Mouse (Mus musculus) C2C12 (cell line): ENCODE results near the gene Ddx24. TPM values are rescaled to one million over a fixed set of nuclear protein-coding genes. Genes with fewer than 3 reads are reported as not detected.

ENCODE experiments used
- H3K27me3 ChIP-seq: one replicate; pipeline ENCODE4 v1.6.1; 2011; ENCODE audit not compliant: control insufficient read depth, insufficient read depth, insufficient read length
- H3K36me3 ChIP-seq: one replicate; pipeline ENCODE4 v1.6.1; 2011; ENCODE audit not compliant: control insufficient read depth, insufficient read depth
- H3K4me3 ChIP-seq: one replicate; pipeline ENCODE4 v1.5.1; 2011; ENCODE audit warnings: mild to moderate bottlenecking, control low read depth; ENCODE audit not compliant: poor library complexity, insufficient read depth, severe bottlenecking
- H3K79me2 ChIP-seq: one replicate; pipeline ENCODE4 v1.6.1; 2011; ENCODE audit not compliant: control insufficient read depth, insufficient read depth
- H3K79me3 ChIP-seq: one replicate; pipeline ENCODE4 v1.6.1; 2011; ENCODE audit warnings: low read depth, control low read depth
- H3ac ChIP-seq: one replicate; pipeline ENCODE3; 2011; ENCODE audit warnings: low read depth; ENCODE audit not compliant: control insufficient read depth, insufficient read length
- CEBPB ChIP-seq: IDR thresholded peaks from one replicate; pipeline ENCODE4 v1.6.1; 2011; ENCODE audit warnings: low read depth, mild to moderate bottlenecking, control low read depth, moderate library complexity
- CTCF ChIP-seq: IDR thresholded peaks from one replicate; pipeline ENCODE4 v1.5.1; 2011; ENCODE audit not compliant: control insufficient read depth, insufficient read depth, insufficient read length
- FOSL1 ChIP-seq: IDR thresholded peaks from one replicate; pipeline ENCODE4 v1.8.0; 2011; ENCODE audit warnings: mild to moderate bottlenecking, low read length; ENCODE audit not compliant: poor library complexity, insufficient read depth, severe bottlenecking
- MAX ChIP-seq: IDR thresholded peaks from one replicate; pipeline ENCODE4 v1.6.1; 2011; ENCODE audit warnings: mild to moderate bottlenecking, control low read depth
- MYOD1 ChIP-seq: IDR thresholded peaks from one replicate; pipeline ENCODE4 v1.6.1; 2011; ENCODE audit warnings: low read depth; ENCODE audit not compliant: control insufficient read depth, insufficient read length
- MYOG ChIP-seq: IDR thresholded peaks from one replicate; pipeline ENCODE4 v1.6.1; 2011; ENCODE audit not compliant: control insufficient read depth, insufficient read length; ENCODE audit errors: extremely low read depth
- USF1 ChIP-seq: IDR thresholded peaks from one replicate; pipeline ENCODE4 v1.6.1; 2011; ENCODE audit warnings: low read depth, mild to moderate bottlenecking, control low read depth, moderate library complexity
- polyA plus RNA-seq: library from polyadenylated mRNA; unstranded; fragments of >200 nt; fragmentation: generic; extraction: Trizol; gene quantifications from one replicate; pipeline ENCODE4 v1.2.1, GENCODE M21; 2012; ENCODE audit warnings: missing spikeins

Gene Ddx24
- polyA plus RNA-seq, 1 experiment: 68.6 TPM

GRCm38 (mm10) chr12:103443524-103443923, 17.9 kb upstream of the Ddx24 start, which contains the start of gene Ifi27l2a:
Ifi27l2a (minus strand) TSS chr12:103443680.
- H3ac ChIP-seq: no peak within 1 kb of the TSS
- peaks cover 4% of the 10 kb centered on the region for H3K27me3 ChIP-seq
- no peaks in the 10 kb centered on the region for H3K36me3 ChIP-seq
- H3K79me2 ChIP-seq: no peaks in the 10 kb centered on the region
- TF ChIP-seq FOSL1 (no peak), CEBPB (no peak), MYOD1 (no peak), MYOG (no peak), MAX (no peak), USF1 (no peak), CTCF (no peak)
- H3K79me3 ChIP-seq: no peaks in the 10 kb centered on the region
- H3K4me3 ChIP-seq: no peak within 1 kb of the TSS

- TF ChIP-seq MYOD1 (no peak), CEBPB (no peak), USF1 (no peak), CTCF (no peak), MYOG (no peak), FOSL1 (no peak), MAX (no peak)
- Histone ChIP-seq H3K36me3 (no peaks in the 10 kb centered on the region), H3ac (no peak overlapping the region), H3K4me3 (no peak overlapping the region), H3K79me2 (no peaks in the 10 kb centered on the region), H3K79me3 (no peaks in the 10 kb centered on the region), H3K27me3 (no peaks in the 10 kb centered on the region)
Observed at GRCm38 (mm10) chr12:103437601-103438000, 12.0 kb upstream of the Ddx24 start.

GRCm38 (mm10) chr12:103434861-103435260, 9.2 kb upstream of the Ddx24 start:
- Histone ChIP-seq H3K36me3 (no peaks in the 10 kb centered on the region), H3K4me3 (peak overlapping the region; percentile 29), H3K27me3 (no peaks in the 10 kb centered on the region), H3K79me3 (no peaks in the 10 kb centered on the region), H3K79me2 (no peaks in the 10 kb centered on the region), H3ac (no peak overlapping the region)
- no peak for TF ChIP-seq MYOD1
- TF ChIP-seq MAX: no peak
- TF ChIP-seq FOSL1: no peak
- no peak for TF ChIP-seq MYOG
- no peak for TF ChIP-seq CTCF
- TF ChIP-seq CEBPB: no peak
- TF ChIP-seq USF1: no peak

GRCm38 (mm10) chr12:103433986-103434731, 8.5 kb upstream of the Ddx24 start, which contains the start of gene Ifi27:
Ifi27 (plus strand) TSS chr12:103434211.
- Histone ChIP-seq H3K79me3 (no peaks in the 10 kb centered on the region), H3K79me2 (no peaks in the 10 kb centered on the region), H3K4me3 (peak within 1 kb of the TSS; percentile 29), H3ac (no peak within 1 kb of the TSS), H3K27me3 (no peaks in the 10 kb centered on the region), H3K36me3 (no peaks in the 10 kb centered on the region)
- TF ChIP-seq USF1 (peak; percentile 97), MAX (no peak)

GRCm38 (mm10) chr12:103433430-103433829, 7.8 kb upstream of the Ddx24 start:
- Histone ChIP-seq H3K36me3 (no peaks in the 10 kb centered on the region), H3K27me3 (no peaks in the 10 kb centered on the region), H3K4me3 (no peak overlapping the region), H3K79me3 (no peaks in the 10 kb centered on the region), H3ac (no peak overlapping the region), H3K79me2 (no peaks in the 10 kb centered on the region)
- TF ChIP-seq MAX: no peak
- TF ChIP-seq CEBPB: no peak
- TF ChIP-seq USF1: no peak
- no peak for TF ChIP-seq MYOG
- no peak for TF ChIP-seq MYOD1
- no peak for TF ChIP-seq FOSL1
- no peak for TF ChIP-seq CTCF

- Histone ChIP-seq H3ac (no peak overlapping the region), H3K79me2 (peaks cover 40% of the 10 kb centered on the region), H3K36me3 (peaks cover 27% of the 10 kb centered on the region), H3K27me3 (no peaks in the 10 kb centered on the region), H3K79me3 (peaks cover 38% of the 10 kb centered on the region), H3K4me3 (no peak overlapping the region)
- TF ChIP-seq USF1: no peak
- no peak for TF ChIP-seq FOSL1
- TF ChIP-seq MYOG: no peak
- no peak for TF ChIP-seq MYOD1
- TF ChIP-seq CEBPB: no peak
- TF ChIP-seq MAX: no peak
- TF ChIP-seq CTCF: no peak
Observed at GRCm38 (mm10) chr12:103426710-103427109, 1.1 kb upstream of the Ddx24 start.
